Mouse (Mus musculus): Measurements from ENCODE around the gene Apobec2. TPM values are rescaled to one million over a fixed set of nuclear protein-coding genes. Genes with fewer than 3 reads are reported as not detected.

The Apobec2 gene
- polyA plus RNA-seq, 1 experiment from 2014 or later, result 1.6 TPM

GRCm38 (mm10) chr17:48457971-48458653 is 25.4 kb upstream of the Apobec2 start:
- H3K9me3 ChIP-seq (ENCODE audit: control insufficient read depth, low read length), result no peaks in the 10 kb centered on the region
- no peak overlapping the region for H3K27ac ChIP-seq (ENCODE audit: low read depth, low read length)
- DNase-seq (ENCODE audit: low spot score) (no peak), ATAC-seq (ENCODE audit: low FRiP score) (no peak)
- no peak overlapping the region for H3K9ac ChIP-seq (ENCODE audit: low read depth, low read length)
- H3K4me2 ChIP-seq (replicated peaks; ENCODE audit: low read depth, low read length), result no peak overlapping the region
- H3K4me3 ChIP-seq (ENCODE audit: low read depth, low read length), result no peak overlapping the region
- no peaks in the 10 kb centered on the region for H3K36me3 ChIP-seq (ENCODE audit: control insufficient read depth, insufficient read depth, low read length)
- 0 out of 2 replicates have a peak, but pooled peaks cover 2% of the 10 kb centered on the region for H3K4me1 ChIP-seq (replicated peaks; ENCODE audit: control insufficient read depth, insufficient read depth, low read length)
- H3K27me3 ChIP-seq (ENCODE audit: control insufficient read depth, insufficient read depth, low read length), result no peaks in the 10 kb centered on the region
- WGBS, result 89% methylated on average over 13 of the region's 13 CpGs

- ATAC-seq (ENCODE audit: low FRiP score), result no peak
- H3K27me3 ChIP-seq (ENCODE audit: control insufficient read depth, insufficient read depth, low read length), result no peaks in the 10 kb centered on the region
- WGBS, result 90% methylated on average over 2 of the region's 2 CpGs
- H3K9ac ChIP-seq (ENCODE audit: low read depth, low read length), result no peak overlapping the region
- H3K4me2 ChIP-seq (replicated peaks; ENCODE audit: low read depth, low read length), result no peak overlapping the region
- H3K27ac ChIP-seq (ENCODE audit: low read depth, low read length), result no peak overlapping the region
- H3K9me3 ChIP-seq (ENCODE audit: control insufficient read depth, low read length), result no peaks in the 10 kb centered on the region
- H3K4me3 ChIP-seq (ENCODE audit: low read depth, low read length), result no peak overlapping the region
- 0 out of 2 replicates have a peak, but pooled peaks cover 2% of the 10 kb centered on the region for H3K4me1 ChIP-seq (replicated peaks; ENCODE audit: control insufficient read depth, insufficient read depth, low read length)
- DNase-seq (ENCODE audit: low spot score), result no peak
- H3K36me3 ChIP-seq (ENCODE audit: control insufficient read depth, insufficient read depth, low read length), result no peaks in the 10 kb centered on the region
These were observed 23.2 kb upstream of the Apobec2 start for GRCm38 (mm10) chr17:48455955-48456354.

DNA sequence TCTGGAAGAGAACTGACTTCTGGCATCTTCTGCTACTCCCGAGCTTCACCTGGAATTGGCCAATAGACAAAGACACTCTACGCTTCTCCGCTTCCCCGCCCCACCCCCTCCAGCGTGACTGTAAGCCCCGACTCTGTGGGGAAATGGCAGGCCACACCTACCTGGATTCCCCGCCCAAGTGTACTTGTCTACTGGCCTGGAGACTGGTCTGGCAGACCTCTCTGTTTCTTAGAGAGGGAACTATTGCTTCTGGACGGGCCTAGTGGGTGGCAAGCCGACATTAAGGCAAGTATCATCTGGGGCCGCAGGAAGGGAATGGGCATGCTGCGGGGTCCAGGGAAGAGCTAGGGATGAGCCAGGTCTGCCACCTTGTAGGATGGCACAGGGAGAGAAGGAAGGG is 22.0 kb upstream of the Apobec2 start, which contains the start of gene Unc5cl:
TSS of gene Unc5cl (plus strand) at position 214 of the 400 bp plus-strand sequence.
- DNase-seq (ENCODE audit: low spot score), result no peak
- no peak within 1 kb of the TSS for H3K9ac ChIP-seq (ENCODE audit: low read depth, low read length)
- 0 out of 2 replicates have a peak, but pooled peaks cover 2% of the 10 kb centered on the region for H3K4me1 ChIP-seq (replicated peaks; ENCODE audit: control insufficient read depth, insufficient read depth, low read length)
- H3K27me3 ChIP-seq (ENCODE audit: control insufficient read depth, insufficient read depth, low read length), result no peaks in the 10 kb centered on the region
- ATAC-seq (ENCODE audit: low FRiP score), result no peak
- H3K9me3 ChIP-seq (ENCODE audit: control insufficient read depth, low read length), result no peaks in the 10 kb centered on the region
- no peak within 1 kb of the TSS for H3K27ac ChIP-seq (ENCODE audit: low read depth, low read length)
- 67% methylated on average over 11 of the region's 11 CpGs for WGBS
- H3K4me2 ChIP-seq (replicated peaks; ENCODE audit: low read depth, low read length), result no peak within 1 kb of the TSS
- no peak within 1 kb of the TSS for H3K4me3 ChIP-seq (ENCODE audit: low read depth, low read length)
- no peaks in the 10 kb centered on the region for H3K36me3 ChIP-seq (ENCODE audit: control insufficient read depth, insufficient read depth, low read length)

GRCm38 (mm10) chr17:48454190-48454589 is 21.5 kb upstream of the Apobec2 start:
- Histone ChIP-seq H3K9ac (ENCODE audit: low read depth, low read length) (no peak overlapping the region), H3K27ac (ENCODE audit: low read depth, low read length) (no peak overlapping the region), H3K27me3 (ENCODE audit: control insufficient read depth, insufficient read depth, low read length) (no peaks in the 10 kb centered on the region), H3K4me2 (replicated peaks; ENCODE audit: low read depth, low read length) (no peak overlapping the region), H3K9me3 (ENCODE audit: control insufficient read depth, low read length) (no peaks in the 10 kb centered on the region), H3K4me3 (ENCODE audit: low read depth, low read length) (no peak overlapping the region), H3K4me1 (replicated peaks; ENCODE audit: control insufficient read depth, insufficient read depth, low read length) (0 out of 2 replicates have a peak, but pooled peaks cover 2% of the 10 kb centered on the region), H3K36me3 (ENCODE audit: control insufficient read depth, insufficient read depth, low read length) (no peaks in the 10 kb centered on the region)
- WGBS, result 49% methylated on average over 7 of the region's 7 CpGs
- ATAC-seq (ENCODE audit: low FRiP score) (no peak), DNase-seq (ENCODE audit: low spot score) (no peak)

- Histone ChIP-seq H3K27ac (ENCODE audit: low read depth, low read length) (no peak overlapping the region), H3K9ac (ENCODE audit: low read depth, low read length) (no peak overlapping the region), H3K9me3 (ENCODE audit: control insufficient read depth, low read length) (no peaks in the 10 kb centered on the region), H3K27me3 (ENCODE audit: control insufficient read depth, insufficient read depth, low read length) (no peaks in the 10 kb centered on the region), H3K4me1 (replicated peaks; ENCODE audit: control insufficient read depth, insufficient read depth, low read length) (0 out of 2 replicates have a peak, but pooled peaks cover 2% of the 10 kb centered on the region), H3K36me3 (ENCODE audit: control insufficient read depth, insufficient read depth, low read length) (no peaks in the 10 kb centered on the region), H3K4me3 (ENCODE audit: low read depth, low read length) (no peak overlapping the region), H3K4me2 (replicated peaks; ENCODE audit: low read depth, low read length) (no peak overlapping the region)
- ATAC-seq (ENCODE audit: low FRiP score) (no peak), DNase-seq (ENCODE audit: low spot score) (no peak)
- WGBS, result 77% methylated on average over 7 of the region's 7 CpGs
These were observed 20.8 kb upstream of the Apobec2 start for GRCm38 (mm10) chr17:48453489-48453888.

- H3K36me3 ChIP-seq (ENCODE audit: control insufficient read depth, insufficient read depth, low read length), result no peaks in the 10 kb centered on the region
- WGBS, result 65% methylated on average over 9 of the region's 9 CpGs
These were observed 19.2 kb upstream of the Apobec2 start for GRCm38 (mm10) chr17:48451753-48452444.

DNA sequence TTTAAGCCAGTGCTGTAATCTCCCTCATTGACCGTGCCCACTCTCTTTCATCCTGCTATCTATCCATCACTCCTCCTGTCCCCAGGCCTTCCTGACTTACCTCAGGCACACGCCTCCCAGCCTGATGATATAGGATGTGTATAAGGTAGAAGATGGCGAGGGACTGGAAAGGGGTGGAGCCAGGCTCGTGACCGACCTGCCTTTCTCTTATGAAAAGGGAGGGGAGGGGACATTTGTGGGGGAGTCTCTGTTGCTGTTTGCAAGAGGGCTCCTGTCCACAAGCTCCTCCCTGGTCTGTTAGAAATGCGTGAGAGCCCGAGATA is 18.6 kb upstream of the Apobec2 start, which contains the start of gene Tspo2:
TSS of gene Tspo2 (minus strand) at position 170 of the 323 bp plus-strand sequence.
- Histone ChIP-seq H3K27ac (ENCODE audit: low read depth, low read length) (no peak within 1 kb of the TSS), H3K27me3 (ENCODE audit: control insufficient read depth, insufficient read depth, low read length) (no peaks in the 10 kb centered on the region), H3K9me3 (ENCODE audit: control insufficient read depth, low read length) (no peaks in the 10 kb centered on the region), H3K4me2 (replicated peaks; ENCODE audit: low read depth, low read length) (no peak within 1 kb of the TSS), H3K4me3 (ENCODE audit: low read depth, low read length) (no peak within 1 kb of the TSS), H3K4me1 (replicated peaks; ENCODE audit: control insufficient read depth, insufficient read depth, low read length) (0 out of 2 replicates have a peak, but pooled peaks cover 2% of the 10 kb centered on the region), H3K9ac (ENCODE audit: low read depth, low read length) (peak within 1 kb of the TSS; percentile 11; the same call in 1 of the 2 replicates), H3K36me3 (ENCODE audit: control insufficient read depth, insufficient read depth, low read length) (no peaks in the 10 kb centered on the region)
- DNase-seq (ENCODE audit: low spot score) (no peak), ATAC-seq (ENCODE audit: low FRiP score) (no peak)
- 72% methylated on average over 7 of the region's 7 CpGs for WGBS

More at GRCm38 (mm10) chr17:48451753-48452444, 19.2 kb upstream of the Apobec2 start:
- no peaks in the 10 kb centered on the region for H3K9me3 ChIP-seq (ENCODE audit: control insufficient read depth, low read length)
- H3K9ac ChIP-seq (ENCODE audit: low read depth, low read length), result peak overlapping the region; percentile 11; the same call in 1 of the 2 replicates
- H3K27ac ChIP-seq (ENCODE audit: low read depth, low read length), result no peak overlapping the region
- DNase-seq (ENCODE audit: low spot score) (no peak), ATAC-seq (ENCODE audit: low FRiP score) (no peak)
- H3K4me1 ChIP-seq (replicated peaks; ENCODE audit: control insufficient read depth, insufficient read depth, low read length), result 0 out of 2 replicates have a peak, but pooled peaks cover 2% of the 10 kb centered on the region
- H3K4me3 ChIP-seq (ENCODE audit: low read depth, low read length), result no peak overlapping the region
- H3K27me3 ChIP-seq (ENCODE audit: control insufficient read depth, insufficient read depth, low read length), result no peaks in the 10 kb centered on the region
- H3K4me2 ChIP-seq (replicated peaks; ENCODE audit: low read depth, low read length), result no peak overlapping the region

GRCm38 (mm10) chr17:48450666-48451352 is 18.1 kb upstream of the Apobec2 start:
- ATAC-seq (ENCODE audit: low FRiP score) (no peak), DNase-seq (ENCODE audit: low spot score) (no peak)
- Histone ChIP-seq H3K27me3 (ENCODE audit: control insufficient read depth, insufficient read depth, low read length) (no peaks in the 10 kb centered on the region), H3K4me3 (ENCODE audit: low read depth, low read length) (no peak overlapping the region), H3K4me1 (replicated peaks; ENCODE audit: control insufficient read depth, insufficient read depth, low read length) (0 out of 2 replicates have a peak, but pooled peaks cover 2% of the 10 kb centered on the region), H3K9ac (ENCODE audit: low read depth, low read length) (no peak overlapping the region), H3K36me3 (ENCODE audit: control insufficient read depth, insufficient read depth, low read length) (no peaks in the 10 kb centered on the region), H3K9me3 (ENCODE audit: control insufficient read depth, low read length) (no peaks in the 10 kb centered on the region), H3K27ac (ENCODE audit: low read depth, low read length) (no peak overlapping the region), H3K4me2 (replicated peaks; ENCODE audit: low read depth, low read length) (no peak overlapping the region)
- WGBS, result 82% methylated on average over 13 of the region's 13 CpGs
